Mouse (Mus musculus) embryonic facial prominence, embryonic 13.5 days (tissue): ENCODE data around the gene Pick1. TPM values are rescaled to one million over a fixed set of nuclear protein-coding genes. Genes with fewer than 3 reads are reported as not detected.
"Not testable (repeated sequence)": the region's sequence is repeated elsewhere in the genome, so short reads cannot be mapped to it uniquely, and the experiment has no call there.

Source experiments
- ATAC-seq: fragments of 200-750 bp; cut with Nextera tagmentation; 2 replicates; pipeline ENCODE4 v1.8.0; 2017; ENCODE audit warnings: low read depth; ENCODE audit not compliant: insufficient number of reproducible peaks, insufficient read depth, low FRiP score, low TSS enrichment
- H3K27ac ChIP-seq: fragments of 300-500 bp; sonication (generic); 2 replicates; pipeline ENCODE4 v1.5.1; 2015; ENCODE audit warnings: moderate library complexity, mild to moderate bottlenecking, inconsistent platforms
- H3K27me3 ChIP-seq: fragments of 300-500 bp; sonication (generic); 2 replicates; pipeline ENCODE4 v1.6.1; 2015; ENCODE audit warnings: mild to moderate bottlenecking, inconsistent platforms
- H3K36me3 ChIP-seq: fragments of 300-500 bp; sonication (generic); 2 replicates; pipeline ENCODE4 v1.6.1; 2015; ENCODE audit warnings: mild to moderate bottlenecking, inconsistent platforms
- H3K4me1 ChIP-seq: fragments of 300-500 bp; sonication (generic); 2 replicates; pipeline ENCODE4 v1.6.1; 2015; ENCODE audit warnings: inconsistent platforms
- H3K4me2 ChIP-seq: fragments of 300-500 bp; sonication (generic); 2 replicates; pipeline ENCODE4 v1.6.1; 2015; ENCODE audit warnings: moderate library complexity, mild to moderate bottlenecking, inconsistent platforms
- H3K4me3 ChIP-seq: fragments of 300-500 bp; sonication (generic); 2 replicates; pipeline ENCODE4 v1.5.1; 2015; ENCODE audit warnings: mild to moderate bottlenecking, inconsistent platforms
- H3K9ac ChIP-seq: fragments of 300-500 bp; sonication (generic); 2 replicates; pipeline ENCODE4 v1.6.1; 2015; ENCODE audit warnings: mild to moderate bottlenecking, inconsistent platforms
- H3K9me3 ChIP-seq: fragments of 300-500 bp; sonication (generic); 2 replicates; pipeline ENCODE4 v1.6.1; 2016; ENCODE audit warnings: inconsistent platforms
- WGBS: fragments of 180-500 bp; shearing (Covaris S2); methylation state at CpG from one replicate; pipeline ENCODE4 v1.1.7; 2015; ENCODE audit warnings: mixed read lengths; 5-methylcytosine and 5-hydroxymethylcytosine counted together
- polyA plus RNA-seq: library from polyadenylated mRNA; unstranded; fragments of >200 nt; fragmentation: Nextera tagmentation; extraction: Ambion mirVana; gene quantifications from 2 replicates; pipeline ENCODE4 v1.2.1, GENCODE M21; 2015

Pick1 gene
- polyA plus RNA-seq, 1 experiment from 2014 or later: 56.6 TPM

DNA sequence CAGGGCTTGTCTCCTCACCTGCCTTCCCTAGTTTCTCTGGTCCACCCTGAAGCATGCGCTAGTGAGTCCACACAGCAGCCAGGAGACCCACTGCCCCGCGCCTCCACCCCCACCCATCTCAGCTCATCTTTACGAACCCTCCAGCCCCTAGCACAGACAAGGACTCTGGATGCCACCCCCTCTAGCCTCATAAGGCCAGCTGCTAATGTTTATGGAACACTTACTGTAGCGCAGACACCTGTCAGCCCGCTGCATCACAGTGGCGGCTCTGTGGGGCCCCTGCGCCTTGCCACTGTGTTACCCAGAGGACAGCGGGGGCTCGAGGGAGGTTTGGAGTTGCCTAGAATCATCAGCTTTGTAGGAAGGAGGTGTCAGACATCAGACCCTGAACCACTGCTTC is 26.4 kb upstream of the Pick1 start:
- Histone ChIP-seq H3K4me3 (no peak overlapping the region), H3K4me2 (no peak overlapping the region), H3K9ac (0 out of 2 replicates have a peak overlapping the region, but pooled peaks have one; percentile 27), H3K4me1 (peaks cover 23% of the 10 kb centered on the region), H3K9me3 (no peaks in the 10 kb centered on the region), H3K36me3 (no peaks in the 10 kb centered on the region), H3K27ac (peak overlapping the region; percentile 65; the same call in 1 of the 2 replicates), H3K27me3 (no peaks in the 10 kb centered on the region)
- 41% methylated on average over 10 of the region's 10 CpGs for WGBS
- no peak for ATAC-seq

- WGBS: 81% methylated on average over 6 of the region's 6 CpGs
- no peak for ATAC-seq
- Histone ChIP-seq H3K36me3 (no peaks in the 10 kb centered on the region), H3K9me3 (no peaks in the 10 kb centered on the region), H3K4me2 (no peak overlapping the region), H3K4me3 (no peak overlapping the region), H3K4me1 (peaks cover 5% of the 10 kb centered on the region), H3K9ac (no peak overlapping the region), H3K27me3 (no peaks in the 10 kb centered on the region), H3K27ac (no peak overlapping the region)
These were observed 20.8 kb upstream of the Pick1 start for GRCm38 (mm10) chr15:79208211-79208610.

GRCm38 (mm10) chr15:79208758-79209439 is 20.1 kb upstream of the Pick1 start:
- no peak overlapping the region for H3K4me2 ChIP-seq
- peaks cover 5% of the 10 kb centered on the region for H3K4me1 ChIP-seq
- H3K27ac ChIP-seq: no peak overlapping the region
- no peaks in the 10 kb centered on the region for H3K27me3 ChIP-seq
- no peak overlapping the region for H3K9ac ChIP-seq
- no peak for ATAC-seq
- WGBS: 78% methylated on average over 27 of the region's 27 CpGs
- H3K4me3 ChIP-seq: no peak overlapping the region
- H3K9me3 ChIP-seq: no peaks in the 10 kb centered on the region
- H3K36me3 ChIP-seq: no peaks in the 10 kb centered on the region

DNA sequence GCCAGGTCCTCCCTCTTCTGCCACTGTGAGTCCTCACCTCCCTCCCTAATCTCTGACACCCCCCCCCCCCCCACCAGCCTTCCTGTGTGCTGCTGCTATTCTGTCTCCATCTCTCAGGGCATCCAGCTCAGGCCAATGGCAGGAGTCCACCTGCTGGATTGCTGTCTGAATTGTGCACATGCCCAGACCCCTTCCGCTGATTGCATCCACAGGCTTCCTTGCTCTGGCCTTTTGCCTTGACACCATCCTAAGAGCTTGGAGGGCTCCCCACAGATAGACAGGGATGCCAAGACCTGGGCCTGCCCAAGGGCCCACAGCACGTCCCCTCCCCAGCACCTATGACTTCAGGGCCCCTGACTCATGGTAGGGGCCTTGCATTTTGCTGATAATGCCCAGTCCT is 18.6 kb upstream of the Pick1 start:
- H3K4me3 ChIP-seq: no peak overlapping the region
- 77% methylated on average over 2 of the region's 2 CpGs for WGBS
- no peaks in the 10 kb centered on the region for H3K9me3 ChIP-seq
- no peaks in the 10 kb centered on the region for H3K36me3 ChIP-seq
- H3K4me1 ChIP-seq: peaks cover 5% of the 10 kb centered on the region
- H3K27ac ChIP-seq: no peak overlapping the region
- no peak for ATAC-seq
- no peak overlapping the region for H3K9ac ChIP-seq
- no peak overlapping the region for H3K4me2 ChIP-seq
- H3K27me3 ChIP-seq: no peaks in the 10 kb centered on the region

DNA sequence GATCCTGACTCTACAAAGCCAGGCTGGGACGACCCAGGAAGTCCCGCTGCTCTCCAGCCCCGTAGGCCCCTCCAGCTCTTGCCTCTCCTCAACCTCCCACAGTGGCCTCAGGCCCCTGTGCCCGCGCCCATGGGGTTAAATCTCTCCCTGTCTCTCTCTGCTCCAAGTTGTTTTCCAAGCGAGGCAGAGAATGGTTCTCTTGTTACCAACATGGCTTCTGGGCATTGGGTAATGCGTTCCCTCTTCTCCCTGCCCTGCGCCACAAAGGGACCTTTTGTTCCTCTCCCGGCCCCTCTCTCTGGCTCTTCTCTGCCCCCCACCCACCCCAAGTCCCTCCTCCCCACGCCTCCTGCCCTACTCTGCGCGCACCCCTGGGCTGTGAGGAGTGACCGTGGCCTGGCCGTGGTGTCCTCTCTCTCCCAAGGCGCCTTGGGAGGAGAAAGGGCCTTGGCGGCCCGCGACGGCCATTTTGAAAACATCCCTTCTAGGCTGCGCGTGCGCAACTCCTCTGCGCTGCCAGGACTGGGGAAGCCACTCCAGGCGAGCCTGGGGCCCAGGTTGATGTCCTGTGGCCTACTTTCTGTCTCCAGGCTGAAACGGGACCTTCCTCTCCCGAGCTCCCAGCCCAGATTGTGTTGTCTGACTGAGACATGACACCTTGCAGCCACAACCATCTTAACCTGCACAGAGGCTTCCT is 16.1 kb upstream of the Pick1 start:
- Histone ChIP-seq H3K9ac (no peak overlapping the region), H3K9me3 (no peaks in the 10 kb centered on the region), H3K36me3 (no peaks in the 10 kb centered on the region), H3K4me2 (no peak overlapping the region), H3K4me1 (peaks cover 5% of the 10 kb centered on the region), H3K27ac (peak overlapping the region; percentile 60), H3K27me3 (no peaks in the 10 kb centered on the region), H3K4me3 (no peak overlapping the region)
- 52% methylated on average over 26 of the region's 26 CpGs for WGBS
- no peak for ATAC-seq

GRCm38 (mm10) chr15:79213591-79213990 is 15.4 kb upstream of the Pick1 start:
- Histone ChIP-seq H3K27me3 (no peaks in the 10 kb centered on the region), H3K36me3 (no peaks in the 10 kb centered on the region), H3K27ac (0 out of 2 replicates have a peak overlapping the region, but pooled peaks have one; percentile 29), H3K9ac (no peak overlapping the region), H3K4me1 (peaks cover 5% of the 10 kb centered on the region), H3K4me2 (no peak overlapping the region), H3K4me3 (no peak overlapping the region), H3K9me3 (no peaks in the 10 kb centered on the region)
- WGBS: 69% methylated on average over 6 of the region's 6 CpGs
- ATAC-seq: no peak

DNA sequence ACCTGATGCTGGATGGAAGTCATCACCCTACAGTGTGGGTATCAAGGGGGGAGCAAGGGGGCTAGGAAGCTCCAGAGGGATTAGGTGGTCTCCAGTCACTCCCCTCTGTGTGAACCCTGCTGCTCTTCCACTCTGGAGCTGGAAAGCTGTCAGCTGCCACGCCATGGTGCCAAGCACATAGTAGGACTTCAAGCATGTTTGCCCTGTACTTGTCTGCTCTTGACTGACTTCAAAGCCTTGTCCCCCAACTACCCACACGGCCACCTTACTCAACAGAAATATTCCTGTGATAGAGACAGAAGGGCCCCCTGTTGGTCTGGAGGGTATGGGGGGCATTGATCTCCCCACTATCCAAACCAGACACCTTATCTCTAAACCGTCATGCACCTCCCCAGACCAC is 12.8 kb upstream of the Pick1 start:
- Histone ChIP-seq H3K4me3 (no peak overlapping the region), H3K4me1 (peaks cover 5% of the 10 kb centered on the region), H3K9ac (no peak overlapping the region; the same call in 1 of the 2 replicates), H3K27me3 (no peaks in the 10 kb centered on the region), H3K9me3 (no peaks in the 10 kb centered on the region), H3K27ac (no peak overlapping the region), H3K36me3 (no peaks in the 10 kb centered on the region), H3K4me2 (no peak overlapping the region)
- 71% methylated on average over 3 of the region's 3 CpGs for WGBS
- no peak; the same call in 1 of the 2 replicates for ATAC-seq

DNA sequence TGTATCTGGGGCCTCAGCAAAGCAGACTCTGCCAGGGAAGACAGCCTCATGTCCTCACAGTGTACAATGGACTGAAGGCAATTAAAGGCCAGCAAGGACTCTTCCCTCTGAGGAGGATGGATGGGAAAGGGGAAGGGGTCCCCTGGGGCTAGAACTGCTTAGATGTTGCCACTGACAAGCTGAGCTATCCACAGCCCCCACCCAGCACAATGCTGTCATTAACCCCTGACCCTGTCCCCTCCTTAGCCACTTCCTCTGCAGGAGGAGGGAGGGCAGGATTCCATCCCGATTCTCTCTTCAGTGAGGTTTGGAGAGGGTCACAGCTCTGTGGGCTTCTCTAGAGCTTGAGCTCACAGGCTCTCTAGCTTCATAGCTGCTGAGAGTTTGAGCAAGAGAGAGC is 9.4 kb upstream of the Pick1 start:
- Histone ChIP-seq H3K36me3 (no peaks in the 10 kb centered on the region), H3K27me3 (no peaks in the 10 kb centered on the region), H3K4me1 (peaks cover 6% of the 10 kb centered on the region), H3K4me3 (no peak overlapping the region), H3K4me2 (no peak overlapping the region), H3K9me3 (no peaks in the 10 kb centered on the region), H3K9ac (no peak overlapping the region; the same call in 1 of the 2 replicates), H3K27ac (no peak overlapping the region)
- ATAC-seq: no peak
- 4% methylated on average over 1 of the region's 1 CpGs for WGBS

- Histone ChIP-seq H3K27me3 (no peaks in the 10 kb centered on the region), H3K27ac (no peak overlapping the region), H3K36me3 (no peaks in the 10 kb centered on the region), H3K9me3 (no peaks in the 10 kb centered on the region), H3K4me2 (no peak overlapping the region), H3K4me1 (peaks cover 10% of the 10 kb centered on the region), H3K9ac (no peak overlapping the region), H3K4me3 (no peak overlapping the region)
- ATAC-seq: no peak
- 7% methylated on average over 5 of the region's 5 CpGs for WGBS
These were observed 5.3 kb upstream of the Pick1 start for GRCm38 (mm10) chr15:79223641-79224040.

DNA sequence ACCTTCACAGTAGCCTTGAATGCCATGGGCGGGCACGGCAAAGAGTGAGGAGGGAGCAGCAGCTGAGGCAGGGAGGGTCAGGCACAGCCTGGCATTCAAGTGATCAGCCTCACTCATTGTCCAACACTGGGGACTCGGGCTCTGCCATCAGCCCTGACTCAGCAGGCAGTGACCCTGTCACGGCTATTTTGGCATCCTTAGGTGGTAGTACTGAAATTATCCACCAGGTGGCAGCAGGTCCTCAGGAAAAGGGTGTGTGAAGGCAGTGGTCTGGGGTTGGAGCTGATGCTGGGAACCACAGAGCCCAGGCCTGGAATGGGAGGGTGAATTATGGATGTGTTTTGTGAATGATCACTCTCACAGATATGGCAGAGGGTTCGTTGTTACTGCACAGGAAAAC is 4.3 kb upstream of the Pick1 start:
- Histone ChIP-seq H3K36me3 (no peaks in the 10 kb centered on the region), H3K27me3 (no peaks in the 10 kb centered on the region), H3K9ac (no peak overlapping the region), H3K27ac (no peak overlapping the region), H3K4me2 (no peak overlapping the region), H3K9me3 (no peaks in the 10 kb centered on the region), H3K4me1 (peaks cover 13% of the 10 kb centered on the region), H3K4me3 (no peak overlapping the region)
- WGBS: 9% methylated on average over 5 of the region's 5 CpGs
- peak; percentile 57; the same call in 1 of the 2 replicates for ATAC-seq

GRCm38 (mm10) chr15:79225780-79226179 is 3.2 kb upstream of the Pick1 start:
- not testable (repeated sequence) for H3K36me3 ChIP-seq, H3K27ac ChIP-seq, H3K9me3 ChIP-seq, H3K9ac ChIP-seq, H3K4me2 ChIP-seq, ATAC-seq, H3K27me3 ChIP-seq, H3K4me3 ChIP-seq
- 65% methylated on average over 2 of the region's 2 CpGs for WGBS
- H3K4me1 ChIP-seq: peaks cover 20% of the 10 kb centered on the region

GRCm38 (mm10) chr15:79235268-79235667 is 6.3 kb downstream of the Pick1 start:
- H3K36me3 ChIP-seq: peaks cover 79% of the 10 kb centered on the region

More at GRCm38 (mm10) chr15:79235268-79235667, 6.3 kb downstream of the Pick1 start:
- H3K9me3 ChIP-seq: no peaks in the 10 kb centered on the region
- H3K4me1 ChIP-seq: peaks cover 2% of the 10 kb centered on the region; the same call in 1 of the 2 replicates
- WGBS: 88% methylated on average over 9 of the region's 9 CpGs
- ATAC-seq: no peak
- H3K4me2 ChIP-seq: no peak overlapping the region
- H3K4me3 ChIP-seq: no peak overlapping the region
- H3K27ac ChIP-seq: no peak overlapping the region
- no peaks in the 10 kb centered on the region for H3K27me3 ChIP-seq
- H3K9ac ChIP-seq: no peak overlapping the region
